Mouse (Mus musculus) layer of hippocampus, postnatal 36 days (tissue): ENCODE measurements at regions not wholly inside any gene's neighbourhood (a gene's known extent, or its start where the extent isn't known, plus 50 kb on each side); places are given as distances from the start of the nearest gene placed in this dataset.

Experiments
- DNase-seq, 2 experiments: peaks; one replicate each; pipeline ENCODE4 v3.0.0; 2022

GRCm38 (mm10) chr11:6785471-6785870 is 52.0 kb downstream of the Gm11983 start:
- DNase-seq: no peak

GRCm38 (mm10) chr11:6782826-6783225 is 54.6 kb downstream of the Gm11983 start:
- no peak for DNase-seq

GRCm38 (mm10) chr11:6779752-6780151 is 57.7 kb downstream of the Gm11983 start:
- no peak for DNase-seq

GRCm38 (mm10) chr11:6778596-6779360 is 58.7 kb downstream of the Gm11983 start:
- no peak for DNase-seq

- no peak for DNase-seq
These were observed 59.9 kb downstream of the Gm11983 start for GRCm38 (mm10) chr11:6777566-6777965.

- no peak for DNase-seq
These were observed 62.8 kb downstream of the Gm11983 start for GRCm38 (mm10) chr11:6774656-6775055.

GRCm38 (mm10) chr11:6773951-6774350 is 63.5 kb downstream of the Gm11983 start:
- no peak for DNase-seq

- DNase-seq: no peak
These were observed 64.1 kb downstream of the Gm11983 start for GRCm38 (mm10) chr11:6773364-6773763.

- DNase-seq: no peak
These were observed 68.1 kb downstream of the Gm11983 start for GRCm38 (mm10) chr11:6769437-6769765.

GRCm38 (mm10) chr11:6768599-6769436 is 68.6 kb downstream of the Gm11983 start:
- DNase-seq: peak; percentile 72 to 76

GRCm38 (mm10) chr11:6766725-6767124 is 70.7 kb downstream of the Gm11983 start:
- DNase-seq: no peak

GRCm38 (mm10) chr11:6765333-6765957 is 72.0 kb downstream of the Gm11983 start:
- DNase-seq: peak in 1 of 2 experiments; percentile 18

GRCm38 (mm10) chr11:6764186-6764585 is 73.3 kb downstream of the Gm11983 start:
- no peak for DNase-seq

- no peak for DNase-seq
These were observed 74.5 kb downstream of the Gm11983 start for GRCm38 (mm10) chr11:6763001-6763400.

GRCm38 (mm10) chr11:6761876-6762628 is 75.4 kb downstream of the Gm11983 start:
- DNase-seq: no peak

GRCm38 (mm10) chr11:6759578-6759977 is 77.9 kb downstream of the Gm11983 start:
- no peak for DNase-seq

- no peak for DNase-seq
These were observed 81.1 kb downstream of the Ramp3 start for GRCm38 (mm10) chr11:6739439-6739838.

- DNase-seq: no peak
These were observed 80.3 kb downstream of the Ramp3 start for GRCm38 (mm10) chr11:6738581-6738980.

- DNase-seq: no peak
These were observed 79.8 kb downstream of the Ramp3 start for GRCm38 (mm10) chr11:6738163-6738562.

GRCm38 (mm10) chr11:6734746-6735430 is 76.6 kb downstream of the Ramp3 start:
- no peak for DNase-seq

GRCm38 (mm10) chr11:6731505-6731904 is 73.2 kb downstream of the Ramp3 start:
- no peak for DNase-seq
